Mouse (Mus musculus): ENCODE results near the gene Ctdspl. TPM values are rescaled to one million over a fixed set of nuclear protein-coding genes. Genes with fewer than 3 reads are reported as not detected.

Gene Ctdspl
- 18.1 and 27.4 TPM in 2 replicates for total RNA-seq (2023)

DNA sequence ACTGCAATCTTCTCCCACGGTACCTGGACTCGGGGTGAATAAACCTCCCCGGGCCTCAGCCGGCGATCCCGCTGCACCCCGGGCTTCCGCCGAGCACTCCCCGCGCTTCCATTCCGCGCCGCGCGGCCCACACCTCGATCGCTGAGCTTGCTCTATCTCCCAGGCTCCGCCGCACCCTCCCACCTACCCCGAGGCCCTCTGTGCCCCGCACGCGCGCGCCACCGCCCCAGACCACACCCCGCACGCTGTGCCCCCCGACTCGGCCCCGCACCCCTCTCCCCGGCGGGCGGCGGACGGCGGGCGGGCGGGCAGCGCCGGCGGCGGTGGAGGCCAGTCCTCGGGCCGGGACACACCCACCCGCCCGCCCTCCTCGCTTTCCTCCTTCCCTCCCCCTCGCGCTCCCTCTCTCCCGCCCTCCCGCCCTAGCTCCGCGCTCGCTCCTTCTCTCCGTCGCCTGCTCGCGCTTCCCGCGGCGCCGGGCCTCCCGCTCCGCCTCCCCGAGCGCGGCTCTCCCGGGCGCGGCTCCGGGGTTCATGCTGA, at the start of gene Ctdspl:
TSS of gene Ctdspl (plus strand) at position 343 of the 540 bp plus-strand sequence.

DNA sequence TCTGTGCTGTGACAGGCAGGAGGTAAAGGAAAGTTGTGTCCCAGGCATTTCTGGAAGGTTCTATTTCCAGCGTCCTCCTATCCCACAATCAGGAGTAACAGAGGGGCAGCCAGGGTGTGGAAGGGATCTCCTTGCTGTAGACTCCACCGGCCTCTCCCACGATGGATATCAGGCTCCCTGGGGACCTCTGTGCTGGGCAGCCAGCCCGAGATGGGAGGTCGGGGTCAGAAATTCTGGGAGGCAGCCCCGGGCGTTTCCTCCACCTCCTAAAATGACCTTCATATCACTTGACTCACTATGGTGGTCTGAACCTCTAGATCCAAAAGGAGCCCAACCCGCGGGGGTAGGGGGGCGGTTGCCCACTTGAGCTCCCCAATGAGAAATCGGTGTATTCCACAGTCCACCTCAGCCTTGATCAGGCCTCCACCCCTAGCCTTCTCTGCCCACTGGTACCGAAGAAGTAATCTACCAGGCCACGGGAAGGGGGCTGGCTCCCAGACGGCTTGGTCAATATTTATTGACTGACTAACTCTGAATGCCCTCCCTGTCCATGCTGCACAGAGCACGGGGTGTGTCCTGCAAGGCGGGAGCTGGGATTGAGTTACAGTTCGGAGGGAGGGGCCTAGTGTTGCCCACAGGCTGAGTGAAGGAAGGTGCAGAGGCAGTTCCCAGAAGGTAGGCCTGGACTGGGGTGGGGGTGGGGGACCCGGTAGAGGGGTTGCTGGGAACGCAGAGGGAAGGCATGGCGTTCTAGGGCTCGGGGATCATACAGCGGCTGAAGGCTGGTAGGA, 126.1 kb downstream of the Ctdspl start, which contains the start of gene Vill:
TSS of gene Vill (plus strand) at position 625 of the 791 bp plus-strand sequence.

Other genes starting within 250 kb of the Ctdspl start
- 30.2 and 54.2 TPM in 2 replicates for gene Vill, start 126.3 kb downstream of the Ctdspl start, total RNA-seq (2023)
- 0.73 and 1.2 TPM in 2 replicates for gene Plcd1, start 167.0 kb downstream of the Ctdspl start, total RNA-seq (2023)
- 0.43 TPM in 1 of 2 replicates, not detected in the other for gene Dlec1, start 176.0 kb downstream of the Ctdspl start, total RNA-seq (2023)
- gene Acaa1b, start 230.6 kb downstream of the Ctdspl start, total RNA-seq (2023), result 0.68 and 0.85 TPM in 2 replicates
- gene Gm47289, start 232.7 kb downstream of the Ctdspl start, total RNA-seq (2023), result not detected in 2 replicates